Mouse (Mus musculus) CD4-positive helper T cell, adult 2 months (primary cell): ENCODE data around the gene Sv2c.

ENCODE experiments used
- DNase-seq: peaks from one replicate; pipeline ENCODE4 v3.0.0-alpha.2; 2012; ENCODE audit warnings: low read depth, missing footprints, low spot score

Gene Sv2c

DNA sequence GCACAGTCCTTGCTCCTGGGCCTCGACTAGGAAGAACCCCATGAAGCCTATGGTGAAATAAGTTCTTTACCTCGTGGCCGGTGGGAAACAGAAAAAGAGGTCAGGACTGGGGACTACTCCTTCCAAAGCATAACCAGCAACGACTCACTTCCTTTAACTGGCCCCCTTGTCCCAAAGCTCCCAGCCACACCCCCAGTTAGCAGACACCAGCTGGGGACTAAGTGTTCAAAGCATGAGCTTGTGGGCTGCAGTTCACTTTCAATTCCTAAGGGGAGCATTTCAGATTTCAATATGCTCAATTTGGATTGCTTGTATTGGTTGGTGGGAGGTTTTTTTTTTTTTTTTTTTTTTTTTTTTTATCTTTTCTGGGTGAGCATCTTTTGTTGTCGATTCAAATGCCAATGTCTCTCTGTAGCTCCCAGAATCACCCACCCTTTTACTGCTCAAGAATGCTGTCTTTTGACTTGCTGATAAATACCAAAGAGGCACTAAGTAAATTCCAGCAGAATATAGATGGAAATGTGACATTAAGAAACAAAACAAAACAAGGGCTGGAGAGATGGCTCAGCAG is 186.4 kb downstream of the Sv2c start:
- no peak for DNase-seq

DNA sequence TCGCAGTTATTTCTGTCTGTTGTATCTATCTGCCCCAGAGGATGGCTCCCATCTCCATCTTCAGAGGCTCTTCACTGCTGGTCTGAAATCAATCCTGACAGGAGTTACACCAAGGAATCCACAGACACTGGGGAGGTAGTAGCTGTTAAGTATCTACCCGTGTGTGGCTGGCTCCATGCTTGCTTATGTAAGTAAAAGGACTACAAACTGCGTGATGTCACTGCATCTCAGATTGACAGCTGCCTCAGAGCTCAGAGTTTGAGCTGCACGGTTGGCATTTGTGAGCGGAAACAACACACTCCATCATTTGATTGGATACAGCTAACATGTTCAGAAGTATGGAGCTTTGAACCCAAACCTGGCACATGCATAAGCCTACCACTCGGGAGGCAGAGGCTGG is 187.8 kb downstream of the Sv2c start:
- no peak for DNase-seq

DNA sequence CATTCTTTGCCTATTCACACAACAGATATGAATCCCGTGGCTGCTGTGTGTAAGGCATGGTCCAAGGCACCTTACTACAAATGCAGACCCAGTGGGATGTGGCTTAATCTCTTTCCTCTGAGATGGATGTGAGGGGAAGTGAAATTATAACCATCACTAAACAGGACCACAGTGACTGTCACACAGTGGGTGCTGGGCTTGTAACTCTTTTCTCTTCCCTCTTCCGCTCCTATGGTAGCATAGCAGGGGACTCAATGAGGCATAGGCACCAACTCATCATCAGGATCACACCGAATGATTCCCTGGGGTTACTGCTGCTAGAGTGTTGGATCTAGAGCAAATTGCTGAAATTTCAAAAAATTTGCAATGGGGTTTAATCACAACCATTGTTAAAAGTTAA is 188.5 kb downstream of the Sv2c start:
- no peak for DNase-seq

DNA sequence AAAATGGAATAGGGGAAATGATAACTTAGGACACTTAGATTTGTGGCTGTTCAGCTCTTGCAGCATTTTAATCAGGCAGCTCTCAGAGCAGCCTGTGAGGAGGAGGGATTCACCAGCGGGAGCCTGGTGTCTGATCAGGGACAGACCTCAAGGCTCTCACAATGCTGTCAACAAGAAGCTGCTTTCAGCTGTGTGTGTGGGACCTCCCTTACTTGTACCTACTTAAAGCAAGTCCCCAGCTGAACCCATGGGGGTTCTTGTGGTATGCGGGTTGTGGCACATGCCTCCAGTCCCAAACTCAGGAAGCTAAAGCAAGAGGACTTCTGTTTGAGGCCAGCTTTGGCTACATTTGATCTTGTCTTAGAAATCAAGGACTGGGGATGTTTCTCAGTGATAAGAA is 189.8 kb downstream of the Sv2c start:
- no peak for DNase-seq

DNA sequence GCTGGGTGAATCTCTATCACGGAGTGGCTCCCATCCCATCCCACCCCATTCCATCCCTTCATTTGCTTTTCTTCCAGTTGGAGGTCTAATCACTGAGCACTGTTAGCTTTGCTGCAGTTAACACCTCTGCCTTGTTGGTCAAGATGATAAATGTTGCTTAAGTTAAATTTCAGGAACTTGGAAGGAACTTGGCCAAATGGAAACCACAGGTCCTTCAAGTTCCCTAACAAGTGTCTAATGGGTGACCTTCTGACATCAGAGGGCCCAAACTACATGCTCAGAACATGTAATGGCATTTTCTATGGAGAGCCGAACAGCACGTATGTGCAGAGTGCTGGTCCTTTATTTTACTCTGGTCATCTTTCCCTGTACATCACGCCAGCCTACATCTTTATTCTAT is 190.5 kb downstream of the Sv2c start:
- no peak for DNase-seq

DNA sequence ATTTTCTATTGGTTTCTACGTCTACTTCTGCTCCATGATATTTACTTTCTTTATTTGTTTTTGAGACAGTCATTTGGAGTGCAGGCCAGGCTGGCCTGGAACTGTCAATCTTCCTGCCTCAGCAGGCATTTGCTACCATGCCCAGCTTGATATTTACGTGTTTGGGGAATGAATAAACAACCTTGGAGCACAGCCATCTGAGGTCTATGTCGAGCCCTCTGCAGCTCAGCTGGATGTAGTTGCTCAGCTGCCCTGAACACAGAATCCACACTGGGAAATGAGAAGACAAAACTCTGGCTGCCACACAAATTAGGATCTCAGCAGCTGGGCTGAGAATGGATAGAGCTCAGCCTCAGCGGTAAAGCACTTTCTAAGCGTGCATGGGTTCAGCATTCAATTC is 191.6 kb downstream of the Sv2c start:
- no peak for DNase-seq

DNA sequence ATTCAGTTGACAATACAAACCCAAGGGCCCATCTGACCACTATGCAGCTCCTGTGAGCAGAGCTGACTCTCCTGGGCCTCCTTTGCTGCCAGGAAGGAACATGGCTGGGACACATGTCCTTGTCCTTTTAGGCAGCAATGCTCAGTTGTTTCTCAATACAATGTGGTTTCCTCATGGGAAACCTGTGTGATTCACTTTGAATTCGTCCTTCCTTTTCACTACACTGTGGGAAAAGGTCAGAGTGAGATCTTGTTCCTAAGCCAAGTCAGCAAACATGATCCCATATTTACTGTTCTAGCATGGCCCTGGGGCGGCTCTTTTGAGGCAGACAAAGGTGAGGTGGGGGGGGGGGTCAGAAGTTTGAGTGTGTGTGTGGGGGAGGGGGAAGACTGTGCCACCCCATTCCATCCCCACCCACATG is 208.2 kb downstream of the Sv2c start:
- no peak for DNase-seq

DNA sequence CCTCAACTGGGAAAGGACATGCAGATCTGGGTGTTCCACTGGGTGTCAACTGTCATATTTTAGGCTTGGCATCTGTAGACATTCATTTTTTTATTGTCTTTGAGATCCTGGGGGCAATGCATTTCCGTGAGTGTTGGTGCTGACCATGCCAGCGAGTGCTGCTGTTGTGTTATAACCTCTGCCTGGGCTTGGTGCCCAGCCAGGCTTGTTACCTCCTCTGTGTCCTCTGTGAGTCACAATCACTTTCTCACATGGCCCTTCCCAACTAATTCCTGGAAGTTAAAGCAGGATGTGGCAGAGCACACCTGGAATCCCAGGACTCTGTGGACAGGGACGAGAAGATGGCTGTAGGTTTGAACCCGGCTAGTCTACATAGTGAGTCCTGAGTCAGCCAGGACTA is 209.8 kb downstream of the Sv2c start:
- DNase-seq = no peak

DNA sequence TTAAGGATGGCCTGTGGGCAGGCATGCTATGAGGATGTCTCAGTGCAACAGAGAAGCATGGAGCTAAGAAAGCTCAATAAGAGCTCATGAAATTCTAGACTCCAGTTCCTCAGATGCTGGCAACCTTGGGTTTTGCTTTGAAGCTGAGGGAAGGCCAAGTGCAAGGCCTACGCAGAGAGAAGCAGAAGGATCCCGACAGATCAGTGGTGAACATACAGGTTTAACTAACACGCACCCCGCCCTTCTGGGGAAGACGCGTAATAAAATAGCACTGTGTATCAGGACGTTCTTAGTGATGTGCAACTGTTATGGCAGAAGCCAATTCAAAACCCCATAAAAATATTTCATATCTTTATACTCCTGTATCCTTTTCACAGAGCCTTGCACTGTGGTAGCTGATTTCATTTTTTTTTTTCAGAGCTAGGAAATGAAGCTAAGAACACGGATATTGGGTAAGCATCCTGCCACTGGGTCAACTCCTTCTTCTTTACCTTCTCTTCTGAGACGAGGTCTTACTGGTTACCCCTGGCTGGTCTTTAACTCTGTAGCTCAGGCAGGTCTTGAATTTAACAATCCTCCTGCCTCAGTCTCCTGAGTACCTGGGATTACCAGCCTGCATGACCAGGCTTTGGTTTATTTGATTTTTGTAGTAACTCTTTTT is 213.6 kb downstream of the Sv2c start:
- no peak for DNase-seq

DNA sequence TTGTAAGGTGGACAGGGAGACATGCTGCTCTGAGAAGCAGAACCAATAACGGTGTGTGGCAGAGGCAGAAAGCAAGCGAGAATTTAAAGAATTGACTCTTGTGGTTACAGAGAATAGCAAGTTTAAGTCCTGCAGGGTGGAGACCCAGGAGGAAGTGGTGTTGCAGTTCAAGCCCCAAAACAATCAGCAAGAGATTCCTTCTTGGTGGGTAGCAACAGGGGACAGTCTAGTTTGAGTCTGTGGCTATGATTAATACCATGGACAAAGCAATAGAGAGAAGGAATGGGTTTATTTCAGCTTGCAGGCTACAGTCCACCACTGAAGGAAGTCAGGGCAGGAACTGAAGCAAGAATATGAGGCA is 219.4 kb downstream of the Sv2c start:
- peak; percentile 20 for DNase-seq

DNA sequence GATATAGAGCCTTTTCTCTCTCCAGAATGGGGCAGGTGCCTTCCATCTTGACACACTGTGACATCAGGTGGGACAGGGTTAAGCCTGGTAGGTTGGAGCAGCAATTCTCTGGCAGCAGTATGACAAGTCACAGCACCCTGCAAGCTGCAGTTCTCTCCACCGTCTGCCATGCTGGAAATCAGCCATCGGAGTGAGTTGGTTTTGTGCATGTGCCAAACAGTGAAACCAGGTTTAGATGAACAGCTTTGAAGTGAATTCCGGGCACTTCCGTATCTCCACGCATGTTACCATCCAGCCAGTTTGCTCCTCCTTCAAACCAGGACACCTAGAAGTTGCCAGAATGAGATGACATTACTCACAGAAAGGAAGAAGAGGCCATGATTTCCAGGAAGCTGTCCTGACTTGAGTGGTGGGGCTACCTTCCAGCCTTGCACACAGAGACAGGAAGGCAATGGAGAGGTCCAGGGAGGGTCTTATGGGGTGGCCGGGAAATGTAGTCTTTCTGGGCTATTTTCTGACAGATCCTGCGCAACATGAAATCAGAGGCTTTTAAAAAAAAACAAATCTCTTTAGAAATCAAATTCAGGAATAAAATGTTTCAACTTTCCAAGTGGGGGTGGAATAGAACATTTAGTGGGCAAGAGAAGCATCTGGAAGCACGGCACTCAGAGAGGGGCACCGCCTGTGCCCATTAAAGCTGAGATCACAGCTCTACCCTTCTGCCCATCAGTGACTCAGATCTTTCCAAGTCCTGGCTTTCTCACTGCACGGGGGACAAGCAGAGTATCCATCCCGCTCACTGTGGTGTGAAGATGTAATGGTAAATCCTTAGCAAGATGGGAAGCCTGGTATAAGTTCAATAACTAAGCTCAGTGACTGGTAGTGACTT is 220.0 kb downstream of the Sv2c start:
- no peak for DNase-seq

DNA sequence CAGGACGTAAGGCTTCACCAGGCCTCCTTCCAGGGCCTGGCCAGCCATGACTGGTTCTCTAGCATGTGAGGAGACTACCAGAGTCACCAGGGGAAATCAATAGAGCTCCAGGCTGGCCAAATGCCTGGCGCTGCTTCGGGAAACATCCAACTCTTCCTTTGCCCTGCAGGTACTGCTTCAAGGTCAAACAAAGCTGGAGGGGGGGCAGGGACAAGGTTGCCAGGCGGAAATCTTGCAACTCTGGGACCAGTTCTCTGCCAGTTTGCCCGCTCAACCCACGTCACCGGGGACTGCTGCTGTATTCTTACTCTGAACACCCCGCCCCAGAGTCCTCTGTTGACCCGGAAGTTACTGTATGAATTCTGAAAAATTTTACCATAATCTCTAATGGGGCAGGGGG is 222.1 kb downstream of the Sv2c start:
- DNase-seq = no peak

DNA sequence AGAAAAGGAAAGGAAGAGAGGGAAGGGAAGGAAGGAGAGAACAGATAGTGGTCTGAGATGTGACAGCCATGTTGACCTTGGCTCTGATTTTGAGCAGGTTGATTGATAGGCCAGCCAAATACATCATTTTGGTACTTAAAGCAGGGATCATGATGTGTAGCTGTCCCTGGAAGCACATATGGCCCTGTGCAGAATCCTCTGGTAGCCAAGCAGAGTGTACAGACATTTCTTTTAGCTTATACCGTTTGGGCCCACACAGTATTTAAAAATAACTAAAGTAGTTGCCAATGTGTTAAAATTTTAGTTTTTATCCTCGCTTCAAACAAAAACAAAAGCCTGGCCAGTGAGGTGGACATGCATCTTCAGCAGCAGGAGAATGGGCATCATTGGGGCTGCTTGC is 223.1 kb downstream of the Sv2c start:
- DNase-seq = no peak
